Mouse (Mus musculus) skeletal muscle tissue, adult 2 months (tissue): ENCODE measurements around the gene Dnaic2.

Experiments
- DNase-seq: peaks from one replicate; pipeline ENCODE4 v3.0.0-alpha.2; 2012; ENCODE audit warnings: low read depth, low spot score

Dnaic2 gene

DNA sequence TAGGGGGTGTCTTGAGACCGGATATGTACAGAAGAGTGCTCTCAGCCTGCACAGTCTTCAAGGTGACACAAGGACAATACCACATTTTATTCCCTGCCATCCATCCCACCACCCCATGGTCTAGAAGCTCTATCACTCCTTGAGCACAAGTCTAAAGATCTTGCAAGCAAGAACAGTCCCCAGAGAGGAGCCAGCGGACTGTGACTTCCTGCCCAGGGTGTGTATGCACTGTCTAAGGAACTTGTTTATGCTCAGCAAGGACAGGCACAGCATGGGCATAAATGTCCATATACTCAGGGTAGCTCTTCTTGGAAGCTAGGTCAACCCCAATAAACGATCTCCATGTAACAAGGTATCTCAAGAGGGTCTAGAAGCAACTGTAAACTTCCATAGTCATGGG, 70.8 kb downstream of the Dnaic2 start:
- no peak for DNase-seq

DNA sequence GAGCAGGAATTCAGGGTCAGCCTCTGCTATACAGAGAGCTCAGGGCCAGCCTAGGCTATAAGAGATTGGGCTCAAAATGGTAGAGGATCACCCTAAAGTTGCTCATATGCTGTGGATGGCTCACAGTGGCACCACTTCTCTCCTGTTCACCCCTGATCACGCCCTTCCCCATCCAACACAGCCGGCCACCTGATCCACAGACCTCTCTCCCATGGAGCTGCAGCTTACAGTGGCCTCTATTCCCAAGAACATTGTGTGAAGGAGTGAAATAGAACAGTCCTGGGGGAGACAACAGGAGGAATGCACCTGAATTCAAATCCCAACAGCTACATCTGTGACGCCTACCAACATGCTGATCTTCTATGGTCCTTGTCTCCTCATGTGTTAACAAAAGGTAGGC, 71.4 kb downstream of the Dnaic2 start, which contains the start of gene Gpr142:
Gene Gpr142, plus strand, starts transcription at position 301 of the 400 bp plus-strand sequence.
- DNase-seq, result no peak

DNA sequence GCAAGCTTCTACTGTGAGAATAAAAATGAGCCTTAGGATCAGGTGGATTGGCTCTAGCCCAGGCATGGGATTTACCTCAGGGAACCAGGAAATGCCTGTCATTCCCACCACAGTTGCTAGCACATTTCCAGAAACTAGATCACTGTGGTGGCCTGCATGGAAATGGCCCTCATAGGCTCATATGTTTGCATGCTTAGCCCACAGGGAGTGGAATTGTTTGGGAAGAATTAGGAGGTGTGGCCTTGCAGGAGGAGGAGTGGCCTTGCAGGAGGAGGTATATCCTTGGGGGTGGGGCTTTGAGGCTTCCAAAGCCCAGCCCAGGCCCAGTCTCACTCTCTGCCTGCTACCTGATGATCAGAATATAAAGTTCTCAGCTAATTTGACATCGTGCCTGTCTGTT, 74.7 kb downstream of the Dnaic2 start:
- DNase-seq, result no peak

DNA sequence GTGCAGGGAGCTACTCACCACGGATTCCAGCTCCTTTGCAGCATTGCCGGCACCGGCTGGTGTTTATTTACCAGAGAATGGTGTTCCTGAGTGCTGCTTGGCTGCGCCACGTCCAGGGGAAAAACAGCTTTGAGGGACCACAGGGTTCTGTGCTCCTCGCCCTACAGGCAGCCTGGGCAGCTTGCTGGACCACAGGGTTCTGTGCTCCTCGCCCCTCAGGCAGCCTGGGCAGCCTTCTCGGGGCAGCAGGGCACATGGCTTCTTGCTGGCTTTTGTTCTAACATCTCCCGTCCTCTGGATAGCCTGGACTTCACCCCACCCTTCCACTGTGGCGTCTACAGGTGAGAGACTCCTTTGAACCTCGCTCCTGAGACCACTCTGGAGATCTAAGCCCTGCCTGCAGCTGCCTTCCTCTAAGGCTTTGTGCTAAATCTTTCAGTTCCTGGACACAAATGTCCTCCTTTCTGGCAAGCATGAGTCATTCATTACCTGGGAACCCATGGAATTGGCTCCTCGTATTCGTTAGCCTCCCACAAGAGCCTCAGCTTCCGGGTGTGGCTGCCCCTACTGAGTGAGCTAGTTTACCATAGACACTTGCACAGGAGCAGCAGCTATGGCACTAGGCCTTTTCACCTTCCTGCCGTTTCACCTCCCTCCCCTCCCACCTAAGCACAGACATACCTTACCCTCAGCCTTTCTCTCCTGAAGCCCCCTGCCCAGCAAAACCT, 75.5 kb downstream of the Dnaic2 start:
- DNase-seq, result no peak

DNA sequence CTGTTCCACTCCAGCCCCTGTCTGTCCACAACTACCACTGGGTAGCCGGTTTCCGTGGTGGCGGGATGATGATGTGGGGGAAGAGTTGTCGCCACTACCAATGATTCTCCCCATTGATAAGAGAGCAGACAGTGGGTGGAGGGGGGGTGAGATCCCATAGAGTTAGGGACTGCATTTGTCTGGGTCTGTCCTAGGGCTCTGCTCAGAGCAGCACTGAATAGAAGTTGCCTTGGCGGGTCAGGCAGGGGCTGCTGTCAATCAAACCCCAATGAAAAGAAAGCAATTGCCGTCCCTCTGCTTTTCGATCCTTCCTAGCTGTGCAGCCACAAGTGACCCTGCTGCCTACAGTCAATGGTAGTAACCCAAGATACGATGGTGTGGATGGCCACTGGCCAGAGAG, 76.8 kb downstream of the Dnaic2 start:
- no peak for DNase-seq

DNA sequence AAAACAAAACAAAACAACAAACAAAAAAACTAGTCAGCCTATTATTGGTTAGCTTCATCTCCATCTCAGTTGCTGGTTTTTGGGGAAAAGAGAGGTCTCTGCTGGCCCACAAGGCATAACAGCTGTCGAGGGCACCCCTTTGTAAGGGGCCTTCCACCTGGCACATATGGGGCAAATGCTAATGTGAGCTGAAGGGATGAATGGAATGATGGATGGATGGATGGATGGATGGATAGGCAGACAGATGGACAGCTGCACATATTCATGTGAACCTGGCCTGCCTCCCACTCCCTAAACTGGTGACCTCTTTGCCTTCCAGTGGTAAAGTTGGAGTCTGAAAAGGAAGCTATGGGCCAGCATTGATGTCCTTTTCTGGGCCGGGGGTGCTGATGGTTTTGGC, 79.8 kb downstream of the Dnaic2 start:
- DNase-seq, result no peak
